Mouse (Mus musculus) liver, embryonic 14.5 days (tissue): ENCODE measurements around the gene Cldn10.

Experiments
- CTCF ChIP-seq: IDR thresholded peaks from 2 replicates; pipeline ENCODE4 v1.5.1; 2016; ENCODE audit warnings: antibody characterized with exemption, low read depth, control low read depth
- EP300 ChIP-seq: IDR thresholded peaks from 2 replicates; pipeline ENCODE4 v1.6.1; 2016; ENCODE audit warnings: antibody characterized with exemption, low read depth

- no peak for TF ChIP-seq CTCF
- no peak for TF ChIP-seq EP300
Observed at GRCm38 (mm10) chr14:118884250-118884556, 96.5 kb downstream of the Cldn10 start.
